Mouse (Mus musculus) heart, embryonic 13.5 days (tissue): Measurements from ENCODE around the gene Sccpdh. TPM values are rescaled to one million over a fixed set of nuclear protein-coding genes. Genes with fewer than 3 reads are reported as not detected.
A peak's percentile ranks its signal among the peaks of the same experiment; 100 is the strongest.
"Not testable (repeated sequence)": the region's sequence is repeated elsewhere in the genome, so short reads cannot be mapped to it uniquely, and the experiment has no call there.

Experiments
- ATAC-seq: fragments of 200-750 bp; cut with Nextera tagmentation; 2 replicates; pipeline ENCODE4 v1.8.0; 2017; ENCODE audit warnings: moderate TSS enrichment; ENCODE audit not compliant: insufficient number of reproducible peaks, low FRiP score, low TSS enrichment; ENCODE audit errors: extremely low read depth
- H3K27ac ChIP-seq: fragments of 300-500 bp; sonication (generic); replicated peaks from 2 replicates; pipeline ENCODE4 v1.5.1; 2015; ENCODE audit warnings: moderate library complexity, mild to moderate bottlenecking, inconsistent platforms
- H3K27me3 ChIP-seq: fragments of 300-500 bp; sonication (generic); replicated peaks from 2 replicates; pipeline ENCODE4 v1.6.1; 2015; ENCODE audit warnings: mild to moderate bottlenecking, inconsistent platforms
- H3K36me3 ChIP-seq: fragments of 300-500 bp; sonication (generic); 2 replicates; pipeline ENCODE4 v1.6.1; 2015; ENCODE audit warnings: mild to moderate bottlenecking, inconsistent platforms
- H3K4me1 ChIP-seq: fragments of 300-500 bp; sonication (generic); 2 replicates; pipeline ENCODE4 v1.6.1; 2015; ENCODE audit warnings: inconsistent platforms
- H3K4me2 ChIP-seq: fragments of 300-500 bp; sonication (generic); 2 replicates; pipeline ENCODE4 v1.6.1; 2015; ENCODE audit warnings: inconsistent platforms, mild to moderate bottlenecking, moderate library complexity
- H3K4me3 ChIP-seq: fragments of 300-500 bp; sonication (generic); 2 replicates; pipeline ENCODE4 v1.5.1; 2015; ENCODE audit warnings: moderate library complexity, mild to moderate bottlenecking, inconsistent platforms
- H3K9ac ChIP-seq: fragments of 300-500 bp; sonication (generic); 2 replicates; pipeline ENCODE4 v1.6.1; 2015; ENCODE audit warnings: inconsistent platforms, mild to moderate bottlenecking, moderate library complexity
- H3K9me3 ChIP-seq: fragments of 300-500 bp; sonication (generic); 2 replicates; pipeline ENCODE4 v1.6.1; 2016; ENCODE audit warnings: inconsistent platforms
- WGBS: fragments of 180-500 bp; shearing (Covaris S2); methylation state at CpG from one replicate; pipeline ENCODE4 v1.1.7; 2015; ENCODE audit warnings: mixed read lengths; 5-methylcytosine and 5-hydroxymethylcytosine counted together
- polyA plus RNA-seq: library from polyadenylated mRNA; unstranded; fragments of >200 nt; fragmentation: Nextera tagmentation; extraction: Ambion mirVana; gene quantifications from 2 replicates; pipeline ENCODE4 v1.2.1, GENCODE M21; 2015

Gene Sccpdh
- polyA plus RNA-seq, 1 experiment from 2014 or later: 76.8 TPM

DNA sequence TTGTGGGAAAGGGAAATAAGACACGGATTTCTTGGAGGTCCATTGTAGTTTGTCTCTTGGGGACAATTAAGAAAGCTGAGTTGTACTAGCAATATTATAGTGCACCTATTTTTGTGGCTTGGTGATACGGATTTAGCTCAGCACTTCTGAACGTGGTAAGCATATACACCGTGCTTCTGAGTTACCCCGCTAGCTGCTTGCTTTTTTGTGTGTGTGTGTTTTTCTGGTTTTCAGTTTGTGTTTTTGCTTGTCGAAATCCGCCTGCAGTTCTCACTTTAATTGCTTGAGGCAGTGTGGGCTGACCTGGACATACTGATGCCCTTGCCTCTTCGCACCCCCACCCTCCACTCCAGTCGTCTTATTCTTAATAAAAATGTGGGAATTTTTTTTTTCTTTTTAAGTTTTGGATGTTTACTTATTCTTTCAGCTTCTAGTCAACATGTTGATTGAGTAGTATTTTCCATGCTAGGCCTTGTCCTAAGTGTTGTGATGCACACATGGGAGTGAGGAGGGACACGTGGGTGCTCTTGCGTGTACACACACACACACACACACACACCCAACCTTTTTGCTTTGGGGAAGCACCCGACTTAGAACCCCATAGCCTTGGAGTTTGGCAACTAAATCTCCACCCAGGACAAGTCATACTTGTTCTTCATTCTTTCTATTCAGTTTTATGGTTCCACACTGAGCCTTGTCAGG is 977 bp downstream of the Sccpdh start:
- ATAC-seq: no peak
- WGBS: 21% methylated on average over 12 of the region's 12 CpGs
- peak overlapping the region; percentile 80 for H3K4me2 ChIP-seq
- peaks cover 17% of the 10 kb centered on the region for H3K4me1 ChIP-seq
- H3K9ac ChIP-seq: peak overlapping the region; percentile 91
- peak overlapping the region; percentile 87 for H3K4me3 ChIP-seq
- peak overlapping the region; percentile 90 for H3K27ac ChIP-seq
- no peaks in the 10 kb centered on the region for H3K9me3 ChIP-seq
- no peaks in the 10 kb centered on the region for H3K27me3 ChIP-seq
- H3K36me3 ChIP-seq: peaks cover 28% of the 10 kb centered on the region

GRCm38 (mm10) chr1:179674355-179674754 is 6.3 kb downstream of the Sccpdh start:
- no peak overlapping the region for H3K27ac ChIP-seq
- no peak overlapping the region for H3K4me2 ChIP-seq
- no peak overlapping the region for H3K4me3 ChIP-seq
- no peaks in the 10 kb centered on the region for H3K9me3 ChIP-seq
- H3K4me1 ChIP-seq: peaks cover 21% of the 10 kb centered on the region
- peaks cover 76% of the 10 kb centered on the region for H3K36me3 ChIP-seq
- no peak for ATAC-seq
- H3K27me3 ChIP-seq: no peaks in the 10 kb centered on the region
- WGBS: 87% methylated on average over 3 of the region's 3 CpGs
- H3K9ac ChIP-seq: no peak overlapping the region

- Histone ChIP-seq H3K27ac (no peak overlapping the region), H3K4me3 (no peak overlapping the region), H3K27me3 (no peaks in the 10 kb centered on the region), H3K9me3 (no peaks in the 10 kb centered on the region), H3K4me2 (no peak overlapping the region), H3K4me1 (peaks cover 12% of the 10 kb centered on the region), H3K9ac (no peak overlapping the region), H3K36me3 (peaks cover 87% of the 10 kb centered on the region)
- ATAC-seq: no peak
- 85% methylated on average over 2 of the region's 2 CpGs for WGBS
These were observed 9.0 kb downstream of the Sccpdh start for GRCm38 (mm10) chr1:179677031-179677430.

DNA sequence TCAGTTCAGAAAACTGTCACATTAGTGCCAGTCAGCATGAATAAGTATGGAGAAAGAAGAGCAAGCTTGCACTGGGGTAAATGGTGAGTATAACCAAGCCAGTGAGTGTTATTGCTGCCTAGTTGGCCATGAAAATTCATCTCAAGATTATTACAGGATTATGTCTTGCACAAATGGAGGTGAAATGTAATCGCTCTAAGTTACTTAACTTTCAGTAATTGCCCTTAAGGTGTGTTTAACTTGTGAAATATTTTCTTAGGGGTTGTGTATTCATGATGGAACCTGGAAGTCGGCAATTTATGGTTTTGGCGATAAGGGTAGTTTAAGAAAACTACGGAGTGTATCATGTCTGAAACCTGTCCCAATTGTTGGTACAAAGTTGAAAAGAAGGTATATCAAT is 11.3 kb downstream of the Sccpdh start:
- ATAC-seq: no peak
- Histone ChIP-seq H3K36me3 (peaks cover 85% of the 10 kb centered on the region), H3K27me3 (no peaks in the 10 kb centered on the region)

GRCm38 (mm10) chr1:179682753-179683152 is 14.7 kb downstream of the Sccpdh start:
- H3K9me3 ChIP-seq, H3K27ac ChIP-seq, H3K4me3 ChIP-seq, H3K4me2 ChIP-seq, H3K9ac ChIP-seq, ATAC-seq, H3K4me1 ChIP-seq, H3K27me3 ChIP-seq: not testable (repeated sequence)
- H3K36me3 ChIP-seq: peaks cover 83% of the 10 kb centered on the region
- 78% methylated on average over 10 of the region's 10 CpGs for WGBS

More for the DNA sequence above, 11.3 kb downstream of the Sccpdh start:
- Histone ChIP-seq H3K9me3 (no peaks in the 10 kb centered on the region), H3K27ac (no peak overlapping the region), H3K4me2 (no peak overlapping the region), H3K4me3 (no peak overlapping the region), H3K4me1 (peaks cover 12% of the 10 kb centered on the region), H3K9ac (no peak overlapping the region)
- WGBS: 92% methylated on average over 4 of the region's 4 CpGs

- no peak overlapping the region for H3K4me3 ChIP-seq
- ATAC-seq: no peak
- H3K9me3 ChIP-seq: no peaks in the 10 kb centered on the region
- H3K36me3 ChIP-seq: peaks cover 51% of the 10 kb centered on the region
- H3K9ac ChIP-seq: no peak overlapping the region
- H3K4me1 ChIP-seq: peaks cover 19% of the 10 kb centered on the region
- whole genome bisulfite sequencing: 80% methylated on average over 6 of the region's 6 CpGs
- no peak overlapping the region for H3K4me2 ChIP-seq
- no peaks in the 10 kb centered on the region for H3K27me3 ChIP-seq
- peak overlapping the region; percentile 4; the same call in 1 of the 2 replicates for H3K27ac ChIP-seq
These were observed 18.3 kb downstream of the Sccpdh start for GRCm38 (mm10) chr1:179686348-179686747.

- no peak overlapping the region for H3K9ac ChIP-seq
- peaks cover 48% of the 10 kb centered on the region for H3K36me3 ChIP-seq
- H3K27me3 ChIP-seq: no peaks in the 10 kb centered on the region
- no peak overlapping the region for H3K4me3 ChIP-seq
- no peak for ATAC-seq
- H3K27ac ChIP-seq: peak overlapping the region; percentile 4
- H3K4me1 ChIP-seq: peaks cover 19% of the 10 kb centered on the region
- no peak overlapping the region for H3K4me2 ChIP-seq
- 46% methylated on average over 5 of the region's 5 CpGs for WGBS
- no peaks in the 10 kb centered on the region for H3K9me3 ChIP-seq
These were observed 18.8 kb downstream of the Sccpdh start for GRCm38 (mm10) chr1:179686781-179687180.

GRCm38 (mm10) chr1:179687305-179687704 is 19.3 kb downstream of the Sccpdh start:
- 0 out of 2 replicates have a peak overlapping the region, but pooled peaks have one; percentile 12 for H3K27ac ChIP-seq
- no peak overlapping the region for H3K4me2 ChIP-seq
- H3K4me1 ChIP-seq: peaks cover 19% of the 10 kb centered on the region
- 88% methylated on average over 1 of the region's 1 CpGs for WGBS
- no peak for ATAC-seq
- H3K36me3 ChIP-seq: peaks cover 43% of the 10 kb centered on the region
- H3K4me3 ChIP-seq: no peak overlapping the region
- no peak overlapping the region for H3K9ac ChIP-seq
- H3K27me3 ChIP-seq: no peaks in the 10 kb centered on the region
- no peaks in the 10 kb centered on the region for H3K9me3 ChIP-seq

DNA sequence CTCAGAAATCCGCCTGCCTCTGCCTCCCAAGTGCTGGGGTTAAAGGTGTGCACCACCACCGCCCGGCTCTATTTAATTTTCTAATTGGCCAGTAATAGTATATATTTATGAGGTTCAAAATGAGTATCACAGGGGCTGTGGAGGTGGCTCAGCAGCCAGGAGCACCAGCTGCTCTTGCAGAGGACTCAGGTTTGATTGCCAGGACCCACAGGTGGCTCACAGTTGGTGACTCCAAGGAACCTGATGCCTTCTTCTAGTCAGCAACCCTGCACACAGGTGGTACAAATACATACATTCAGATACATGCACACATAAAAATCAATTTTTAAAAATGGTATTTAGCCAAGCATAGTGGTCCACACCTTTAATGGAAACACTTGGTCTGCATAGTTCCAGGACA is 20.0 kb downstream of the Sccpdh start:
- 90% methylated on average over 3 of the region's 3 CpGs for WGBS
- no peak overlapping the region for H3K4me3 ChIP-seq
- peaks cover 19% of the 10 kb centered on the region for H3K4me1 ChIP-seq
- ATAC-seq: no peak
- H3K27me3 ChIP-seq: no peaks in the 10 kb centered on the region
- H3K36me3 ChIP-seq: peaks cover 39% of the 10 kb centered on the region
- no peak overlapping the region for H3K9ac ChIP-seq
- peak overlapping the region; percentile 79 for H3K27ac ChIP-seq
- no peaks in the 10 kb centered on the region for H3K9me3 ChIP-seq
- H3K4me2 ChIP-seq: no peak overlapping the region

GRCm38 (mm10) chr1:179688415-179688814 is 20.4 kb downstream of the Sccpdh start:
- Histone ChIP-seq H3K4me2 (peak overlapping the region; percentile 28), H3K36me3 (peaks cover 34% of the 10 kb centered on the region), H3K9me3 (no peaks in the 10 kb centered on the region), H3K4me1 (peaks cover 19% of the 10 kb centered on the region), H3K27me3 (no peaks in the 10 kb centered on the region), H3K27ac (peak overlapping the region; percentile 79), H3K9ac (no peak overlapping the region), H3K4me3 (no peak overlapping the region)
- ATAC-seq: no peak
- 43% methylated on average over 6 of the region's 6 CpGs for WGBS

- 48% methylated on average over 5 of the region's 5 CpGs for WGBS
- no peak for ATAC-seq
- peak overlapping the region; percentile 79 for H3K27ac ChIP-seq
- no peaks in the 10 kb centered on the region for H3K9me3 ChIP-seq
- H3K4me3 ChIP-seq: no peak overlapping the region
- peaks cover 29% of the 10 kb centered on the region for H3K36me3 ChIP-seq
- H3K9ac ChIP-seq: no peak overlapping the region
- H3K4me1 ChIP-seq: peaks cover 20% of the 10 kb centered on the region
- peak overlapping the region; percentile 28; the same call in 1 of the 2 replicates for H3K4me2 ChIP-seq
- no peaks in the 10 kb centered on the region for H3K27me3 ChIP-seq
These were observed 20.9 kb downstream of the Sccpdh start for GRCm38 (mm10) chr1:179688914-179689313.

DNA sequence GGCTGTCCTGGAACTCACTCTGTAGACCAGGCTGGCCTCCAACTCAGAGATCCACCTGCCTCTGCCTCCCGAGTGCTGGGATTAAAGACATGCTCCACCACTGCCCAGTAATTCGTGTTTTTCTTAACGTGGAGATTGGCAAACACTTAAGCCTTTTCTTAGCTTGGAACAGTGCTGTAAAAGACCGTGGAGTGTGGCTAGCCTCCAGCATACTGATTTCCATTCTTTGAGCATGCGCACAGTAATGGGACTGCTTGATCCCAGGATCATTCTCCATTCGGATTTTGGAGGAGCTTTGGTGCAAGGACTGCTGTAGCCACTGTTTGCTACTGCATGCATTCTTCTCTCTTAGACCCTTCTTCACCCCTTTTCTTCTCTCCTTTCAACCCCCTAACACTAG is 21.5 kb downstream of the Sccpdh start:
- Histone ChIP-seq H3K27me3 (no peaks in the 10 kb centered on the region), H3K9me3 (no peaks in the 10 kb centered on the region), H3K27ac (no peak overlapping the region), H3K36me3 (peaks cover 26% of the 10 kb centered on the region), H3K4me1 (peaks cover 22% of the 10 kb centered on the region), H3K4me2 (no peak overlapping the region), H3K4me3 (no peak overlapping the region), H3K9ac (no peak overlapping the region)
- WGBS: 73% methylated on average over 6 of the region's 6 CpGs
- no peak for ATAC-seq
